Mouse (Mus musculus): Measurements from ENCODE around the gene Ptprb. TPM values are rescaled to one million over a fixed set of nuclear protein-coding genes. Genes with fewer than 3 reads are reported as not detected.

Ptprb gene
- polyA plus RNA-seq (2012; rRNA removed), result 1.6 and 1.8 TPM in 2 replicates

- Histone ChIP-seq H3K36me3 (ENCODE audit: control insufficient read depth, insufficient read depth, low read length) (no peaks in the 10 kb centered on the region), H3K27ac (ENCODE audit: control insufficient read depth, insufficient read depth, low read length) (no peak within 1 kb of the TSS), H3K4me1 (replicated peaks; ENCODE audit: control insufficient read depth, insufficient read depth, low read length) (no peaks in the 10 kb centered on the region), H3K4me3 (ENCODE audit: control insufficient read depth, insufficient read depth, low read length) (no peak within 1 kb of the TSS), H3K27me3 (ENCODE audit: control insufficient read depth, insufficient read depth, low read length) (no peaks in the 10 kb centered on the region)
- no peak for TF ChIP-seq CTCF (IDR thresholded peaks at IDR 0.05; ENCODE audit: borderline replicate concordance, control insufficient read depth, extremely low read depth, insufficient read depth, low read length, poor library complexity)
- no peak for TF ChIP-seq POLR2A (IDR thresholded peaks at IDR 0.05; ENCODE audit: control insufficient read depth, extremely low read depth, insufficient read depth, low read length, poor library complexity)
- WGBS, result 13% methylated on average over 7 of the region's 7 CpGs
- DNase-seq, result no peak
Measured at GRCm38 (mm10) chr10:116275280-116275679, at the start of gene Ptprb. Gene Ptprb, plus strand, starts transcription at chr10:116275523.

DNA sequence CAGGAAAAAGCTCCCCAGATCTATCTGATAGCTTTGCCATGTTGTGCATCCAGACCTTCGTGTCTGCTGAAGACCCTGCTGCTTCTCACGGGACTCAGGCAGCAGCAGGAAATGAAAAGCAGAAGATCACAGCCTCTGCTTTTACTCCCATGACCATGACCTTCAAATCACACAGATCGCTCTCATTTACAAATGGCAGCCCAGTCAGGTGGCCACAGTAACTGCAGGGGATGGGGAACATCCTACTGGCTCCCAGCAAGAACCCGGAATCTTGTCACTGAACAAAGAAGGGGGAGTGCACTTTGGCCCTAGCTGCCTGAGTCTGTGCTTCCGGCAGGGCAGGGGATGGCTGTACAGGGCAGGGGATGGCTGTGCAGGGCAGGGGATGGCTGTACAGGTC is 40.0 kb upstream of the Ptprb start:
- TF ChIP-seq POLR2A (IDR thresholded peaks at IDR 0.05; ENCODE audit: control insufficient read depth, extremely low read depth, insufficient read depth, low read length, poor library complexity), result no peak
- no peak for TF ChIP-seq CTCF (IDR thresholded peaks at IDR 0.05; ENCODE audit: borderline replicate concordance, control insufficient read depth, extremely low read depth, insufficient read depth, low read length, poor library complexity)
- Histone ChIP-seq H3K27ac (ENCODE audit: control insufficient read depth, insufficient read depth, low read length) (no peak overlapping the region), H3K4me3 (ENCODE audit: control insufficient read depth, insufficient read depth, low read length) (no peak overlapping the region), H3K27me3 (ENCODE audit: control insufficient read depth, insufficient read depth, low read length) (no peaks in the 10 kb centered on the region), H3K36me3 (ENCODE audit: control insufficient read depth, insufficient read depth, low read length) (no peaks in the 10 kb centered on the region), H3K4me1 (replicated peaks; ENCODE audit: control insufficient read depth, insufficient read depth, low read length) (no peaks in the 10 kb centered on the region)
- 41% methylated on average over 5 of the region's 5 CpGs for WGBS
- no peak for DNase-seq

- no peaks in the 10 kb centered on the region for H3K36me3 ChIP-seq (ENCODE audit: control insufficient read depth, insufficient read depth, low read length)
- H3K4me1 ChIP-seq (replicated peaks; ENCODE audit: control insufficient read depth, insufficient read depth, low read length), result no peaks in the 10 kb centered on the region
- no peak overlapping the region for H3K4me3 ChIP-seq (ENCODE audit: control insufficient read depth, insufficient read depth, low read length)
- no peak overlapping the region for H3K27ac ChIP-seq (ENCODE audit: control insufficient read depth, insufficient read depth, low read length)
- TF ChIP-seq CTCF (IDR thresholded peaks at IDR 0.05; ENCODE audit: borderline replicate concordance, control insufficient read depth, extremely low read depth, insufficient read depth, low read length, poor library complexity) (no peak), POLR2A (IDR thresholded peaks at IDR 0.05; ENCODE audit: control insufficient read depth, extremely low read depth, insufficient read depth, low read length, poor library complexity) (no peak)
- DNase-seq, result no peak
- no peaks in the 10 kb centered on the region for H3K27me3 ChIP-seq (ENCODE audit: control insufficient read depth, insufficient read depth, low read length)
- 32% methylated on average over 7 of the region's 7 CpGs for WGBS
Measured at GRCm38 (mm10) chr10:116242200-116242599, 33.1 kb upstream of the Ptprb start.

DNA sequence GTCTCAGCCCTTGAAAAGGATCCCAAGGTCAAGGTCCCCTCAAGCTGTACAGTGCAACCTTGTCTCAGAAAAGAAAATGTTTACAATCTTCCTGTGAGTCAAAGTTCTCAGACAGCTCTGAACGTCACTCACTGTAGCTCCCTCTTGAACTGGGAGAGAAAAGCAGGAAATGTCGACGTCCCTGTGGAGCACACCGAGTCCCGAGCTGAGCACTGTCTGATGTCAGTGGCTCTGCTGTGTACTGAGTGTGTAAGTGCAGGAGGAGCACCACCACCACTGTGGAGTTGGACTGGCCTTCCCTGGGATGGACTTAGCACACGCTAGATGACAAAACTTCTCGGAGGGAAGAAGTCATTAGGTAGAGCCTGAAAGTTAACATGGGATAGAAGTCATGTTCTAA is 31.9 kb upstream of the Ptprb start:
- WGBS, result 89% methylated on average over 7 of the region's 7 CpGs
- H3K4me3 ChIP-seq (ENCODE audit: control insufficient read depth, insufficient read depth, low read length), result no peak overlapping the region
- TF ChIP-seq POLR2A (IDR thresholded peaks at IDR 0.05; ENCODE audit: control insufficient read depth, extremely low read depth, insufficient read depth, low read length, poor library complexity) (no peak), CTCF (IDR thresholded peaks at IDR 0.05; ENCODE audit: borderline replicate concordance, control insufficient read depth, extremely low read depth, insufficient read depth, low read length, poor library complexity) (no peak)
- H3K27ac ChIP-seq (ENCODE audit: control insufficient read depth, insufficient read depth, low read length), result no peak overlapping the region
- H3K27me3 ChIP-seq (ENCODE audit: control insufficient read depth, insufficient read depth, low read length), result no peaks in the 10 kb centered on the region
- DNase-seq, result no peak
- H3K4me1 ChIP-seq (replicated peaks; ENCODE audit: control insufficient read depth, insufficient read depth, low read length), result no peaks in the 10 kb centered on the region
- no peaks in the 10 kb centered on the region for H3K36me3 ChIP-seq (ENCODE audit: control insufficient read depth, insufficient read depth, low read length)

DNA sequence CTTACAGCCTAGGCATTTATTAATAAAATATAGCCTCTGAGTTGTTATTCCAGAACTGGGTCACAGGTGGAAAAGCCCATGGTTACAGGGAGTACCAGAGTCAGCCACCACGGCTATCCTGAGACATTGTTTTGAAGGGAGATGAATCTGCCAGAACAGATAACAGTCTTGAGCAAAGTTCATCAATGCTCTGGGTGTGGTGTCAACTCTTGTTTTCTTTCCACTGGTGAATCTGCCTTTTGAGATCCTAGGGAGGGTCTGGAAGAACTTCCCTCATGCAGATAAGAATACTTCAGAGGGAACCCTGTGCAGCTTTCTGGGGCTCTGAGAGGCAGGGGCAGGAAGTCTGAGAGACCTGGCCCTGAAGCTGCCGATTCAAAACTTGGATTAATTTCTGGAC is 29.7 kb upstream of the Ptprb start:
- DNase-seq, result no peak
- Histone ChIP-seq H3K27me3 (ENCODE audit: control insufficient read depth, insufficient read depth, low read length) (no peaks in the 10 kb centered on the region), H3K4me1 (replicated peaks; ENCODE audit: control insufficient read depth, insufficient read depth, low read length) (no peaks in the 10 kb centered on the region), H3K27ac (ENCODE audit: control insufficient read depth, insufficient read depth, low read length) (no peak overlapping the region), H3K36me3 (ENCODE audit: control insufficient read depth, insufficient read depth, low read length) (no peaks in the 10 kb centered on the region), H3K4me3 (ENCODE audit: control insufficient read depth, insufficient read depth, low read length) (no peak overlapping the region)
- TF ChIP-seq POLR2A (IDR thresholded peaks at IDR 0.05; ENCODE audit: control insufficient read depth, extremely low read depth, insufficient read depth, low read length, poor library complexity) (no peak), CTCF (IDR thresholded peaks at IDR 0.05; ENCODE audit: borderline replicate concordance, control insufficient read depth, extremely low read depth, insufficient read depth, low read length, poor library complexity) (no peak)
- 90% methylated on average over 2 of the region's 2 CpGs for WGBS

DNA sequence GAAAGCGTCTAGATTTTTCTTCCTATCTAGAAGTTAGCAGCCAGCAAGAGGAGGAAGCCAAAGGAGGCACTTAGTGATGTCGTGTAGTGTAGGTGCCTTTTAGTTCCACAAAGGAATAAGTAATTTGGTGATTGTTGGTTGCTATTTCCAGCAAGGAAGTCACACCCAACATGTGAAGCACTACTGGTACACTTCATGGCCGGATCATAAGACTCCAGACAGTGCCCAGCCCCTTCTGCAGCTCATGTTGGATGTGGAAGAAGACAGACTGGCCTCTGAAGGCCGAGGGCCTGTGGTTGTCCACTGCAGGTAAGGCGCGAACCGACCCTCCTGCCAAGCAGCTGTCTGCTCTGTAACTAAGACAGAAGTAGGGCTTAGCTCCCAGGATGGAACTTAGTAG is 22.7 kb upstream of the Ptprb start:
- Histone ChIP-seq H3K27ac (ENCODE audit: control insufficient read depth, insufficient read depth, low read length) (no peak overlapping the region), H3K36me3 (ENCODE audit: control insufficient read depth, insufficient read depth, low read length) (no peaks in the 10 kb centered on the region), H3K4me3 (ENCODE audit: control insufficient read depth, insufficient read depth, low read length) (no peak overlapping the region), H3K27me3 (ENCODE audit: control insufficient read depth, insufficient read depth, low read length) (no peaks in the 10 kb centered on the region), H3K4me1 (replicated peaks; ENCODE audit: control insufficient read depth, insufficient read depth, low read length) (no peaks in the 10 kb centered on the region)
- DNase-seq, result no peak
- 86% methylated on average over 7 of the region's 7 CpGs for WGBS
- no peak for TF ChIP-seq CTCF (IDR thresholded peaks at IDR 0.05; ENCODE audit: borderline replicate concordance, control insufficient read depth, extremely low read depth, insufficient read depth, low read length, poor library complexity)
- no peak for TF ChIP-seq POLR2A (IDR thresholded peaks at IDR 0.05; ENCODE audit: control insufficient read depth, extremely low read depth, insufficient read depth, low read length, poor library complexity)

DNA sequence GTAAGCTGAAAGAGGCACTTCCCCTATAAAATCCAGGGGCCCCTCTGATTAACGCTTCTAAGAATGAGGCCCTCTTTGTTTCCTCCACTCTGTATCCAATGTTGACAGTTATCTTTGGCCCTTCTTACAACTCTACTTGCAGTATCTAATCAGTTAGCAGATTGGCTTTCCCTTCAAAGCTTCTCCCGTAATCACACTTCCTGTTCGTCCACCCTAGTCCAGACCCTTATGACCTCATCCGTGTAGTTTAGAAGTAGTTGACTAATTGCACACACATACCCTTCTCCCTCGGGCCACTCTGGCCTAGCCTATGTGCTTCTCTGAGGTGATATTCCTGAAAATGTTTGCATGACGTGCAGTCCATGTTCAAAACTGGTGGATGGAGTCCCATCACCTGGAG is 21.4 kb upstream of the Ptprb start:
- Histone ChIP-seq H3K4me1 (replicated peaks; ENCODE audit: control insufficient read depth, insufficient read depth, low read length) (no peaks in the 10 kb centered on the region), H3K27me3 (ENCODE audit: control insufficient read depth, insufficient read depth, low read length) (no peaks in the 10 kb centered on the region), H3K27ac (ENCODE audit: control insufficient read depth, insufficient read depth, low read length) (no peak overlapping the region), H3K4me3 (ENCODE audit: control insufficient read depth, insufficient read depth, low read length) (no peak overlapping the region), H3K36me3 (ENCODE audit: control insufficient read depth, insufficient read depth, low read length) (no peaks in the 10 kb centered on the region)
- DNase-seq, result no peak
- no peak for TF ChIP-seq CTCF (IDR thresholded peaks at IDR 0.05; ENCODE audit: borderline replicate concordance, control insufficient read depth, extremely low read depth, insufficient read depth, low read length, poor library complexity)
- 89% methylated on average over 6 of the region's 6 CpGs for WGBS

Data from thymus, adult 2 months (tissue).